Mouse (Mus musculus) heart, embryonic 10.5 days (tissue): ENCODE measurements at regions not wholly inside any gene's neighbourhood (a gene's known extent, or its start where the extent isn't known, plus 50 kb on each side); places are given as distances from the start of the nearest gene placed in this dataset.

Source experiments
- DNase-seq: peaks from one replicate; pipeline ENCODE4 v3.0.0-alpha.2; 2017; ENCODE audit warnings: low spot score
- H3K27ac ChIP-seq: fragments of 300-500 bp; sonication (generic); 2 replicates; pipeline ENCODE4 v1.5.1; 2016; ENCODE audit warnings: mild to moderate bottlenecking
- H3K27me3 ChIP-seq: fragments of 300-500 bp; sonication (generic); 2 replicates; pipeline ENCODE4 v1.6.1; 2016; ENCODE audit warnings: mild to moderate bottlenecking; ENCODE audit not compliant: poor library complexity, insufficient read depth, severe bottlenecking
- H3K36me3 ChIP-seq: fragments of 300-500 bp; sonication (generic); 2 replicates; pipeline ENCODE4 v1.6.1; 2016; ENCODE audit warnings: mild to moderate bottlenecking, moderate library complexity
- H3K4me1 ChIP-seq: fragments of 300-500 bp; sonication (generic); 2 replicates; pipeline ENCODE4 v1.6.1; 2016; ENCODE audit warnings: mild to moderate bottlenecking
- H3K4me3 ChIP-seq: fragments of 300-500 bp; sonication (generic); 2 replicates; pipeline ENCODE4 v1.5.1; 2016; ENCODE audit warnings: mild to moderate bottlenecking, moderate library complexity
- H3K9me3 ChIP-seq: fragments of 300-500 bp; sonication (generic); 2 replicates; pipeline ENCODE4 v1.6.1; 2016; ENCODE audit warnings: mild to moderate bottlenecking, moderate library complexity
- WGBS: fragments of 180-500 bp; shearing (Covaris S2); methylation state at CpG from one replicate; pipeline ENCODE4 v1.1.7; 2016; 5-methylcytosine and 5-hydroxymethylcytosine counted together

- WGBS = 66% methylated on average over 7 of the region's 7 CpGs
- no peak overlapping the region for H3K27ac ChIP-seq
- peak; percentile 36 for DNase-seq
- no peaks in the 10 kb centered on the region for H3K9me3 ChIP-seq
- H3K27me3 ChIP-seq = no peaks in the 10 kb centered on the region
- peaks cover 30% of the 10 kb centered on the region for H3K4me1 ChIP-seq
- no peaks in the 10 kb centered on the region for H3K36me3 ChIP-seq
- H3K4me3 ChIP-seq = no peak overlapping the region
Measured at GRCm38 (mm10) chr12:73408614-73409013, 122.0 kb downstream of the Slc38a6 start.

GRCm38 (mm10) chr12:73408165-73408564 is 121.6 kb downstream of the Slc38a6 start:
- no peaks in the 10 kb centered on the region for H3K9me3 ChIP-seq
- WGBS = 70% methylated on average over 11 of the region's 11 CpGs

GRCm38 (mm10) chr12:73406556-73407087 is 120.0 kb downstream of the Slc38a6 start:
- H3K27me3 ChIP-seq = no peaks in the 10 kb centered on the region
- H3K4me3 ChIP-seq = no peak overlapping the region
- peaks cover 43% of the 10 kb centered on the region for H3K4me1 ChIP-seq
- no peak overlapping the region for H3K27ac ChIP-seq
- no peak for DNase-seq
- 88% methylated on average over 8 of the region's 8 CpGs for WGBS
- no peaks in the 10 kb centered on the region for H3K9me3 ChIP-seq
- no peaks in the 10 kb centered on the region for H3K36me3 ChIP-seq

More at GRCm38 (mm10) chr12:73408165-73408564, 121.6 kb downstream of the Slc38a6 start:
- H3K4me3 ChIP-seq = no peak overlapping the region
- H3K27ac ChIP-seq = no peak overlapping the region
- peaks cover 34% of the 10 kb centered on the region for H3K4me1 ChIP-seq
- DNase-seq = peak; percentile 43
- H3K36me3 ChIP-seq = no peaks in the 10 kb centered on the region
- no peaks in the 10 kb centered on the region for H3K27me3 ChIP-seq

- no peak for DNase-seq
- Histone ChIP-seq H3K9me3 (no peaks in the 10 kb centered on the region), H3K27ac (0 out of 2 replicates have a peak overlapping the region, but pooled peaks have one; percentile 11), H3K27me3 (no peaks in the 10 kb centered on the region), H3K4me1 (peaks cover 46% of the 10 kb centered on the region), H3K4me3 (no peak overlapping the region), H3K36me3 (no peaks in the 10 kb centered on the region)
- 88% methylated on average over 9 of the region's 9 CpGs for WGBS
Measured at GRCm38 (mm10) chr12:73405583-73405982, 119.0 kb downstream of the Slc38a6 start.

GRCm38 (mm10) chr12:73405106-73405505 is 118.5 kb downstream of the Slc38a6 start:
- WGBS = 61% methylated on average over 8 of the region's 8 CpGs
- H3K4me1 ChIP-seq = peaks cover 51% of the 10 kb centered on the region
- no peak overlapping the region for H3K4me3 ChIP-seq
- no peak for DNase-seq
- no peaks in the 10 kb centered on the region for H3K27me3 ChIP-seq
- H3K27ac ChIP-seq = 0 out of 2 replicates have a peak overlapping the region, but pooled peaks have one; percentile 11
- H3K36me3 ChIP-seq = no peaks in the 10 kb centered on the region
- no peaks in the 10 kb centered on the region for H3K9me3 ChIP-seq

- no peak overlapping the region for H3K4me3 ChIP-seq
- H3K4me1 ChIP-seq = peaks cover 58% of the 10 kb centered on the region
- no peaks in the 10 kb centered on the region for H3K27me3 ChIP-seq
- no peak for DNase-seq
- H3K9me3 ChIP-seq = no peaks in the 10 kb centered on the region
- H3K27ac ChIP-seq = peak overlapping the region; percentile 88
- 37% methylated on average over 13 of the region's 13 CpGs for WGBS
- H3K36me3 ChIP-seq = no peaks in the 10 kb centered on the region
Measured at GRCm38 (mm10) chr12:73403906-73404474, 117.4 kb downstream of the Slc38a6 start.
